Mouse (Mus musculus) stomach, embryonic 15.5 days (tissue): ENCODE data around the gene Zfand4. TPM values are rescaled to one million over a fixed set of nuclear protein-coding genes. Genes with fewer than 3 reads are reported as not detected.
"Not testable (repeated sequence)": the region's sequence is repeated elsewhere in the genome, so short reads cannot be mapped to it uniquely, and the experiment has no call there.

ENCODE experiments used
- ATAC-seq: fragments of 200-750 bp; cut with Nextera tagmentation; 2 replicates; pipeline ENCODE4 v1.8.0; 2017; ENCODE audit warnings: low read depth, moderate number of reproducible peaks, moderate TSS enrichment; ENCODE audit not compliant: insufficient read depth, low FRiP score
- H3K27ac ChIP-seq: fragments of 300-500 bp; sonication (generic); 2 replicates; pipeline ENCODE4 v1.5.1; 2015; ENCODE audit warnings: mild to moderate bottlenecking, inconsistent platforms
- H3K27me3 ChIP-seq: fragments of 300-500 bp; sonication (generic); replicated peaks from 2 replicates; pipeline ENCODE4 v1.6.1; 2015; ENCODE audit warnings: inconsistent platforms
- H3K36me3 ChIP-seq: fragments of 300-500 bp; sonication (generic); 2 replicates; pipeline ENCODE4 v1.6.1; 2015; ENCODE audit warnings: inconsistent platforms
- H3K4me1 ChIP-seq: fragments of 300-500 bp; sonication (generic); 2 replicates; pipeline ENCODE4 v1.6.1; 2015; ENCODE audit warnings: inconsistent platforms
- H3K4me2 ChIP-seq: fragments of 300-500 bp; sonication (generic); 2 replicates; pipeline ENCODE4 v1.6.1; 2015; ENCODE audit warnings: mild to moderate bottlenecking, inconsistent platforms
- H3K4me3 ChIP-seq: fragments of 300-500 bp; sonication (generic); replicated peaks from 2 replicates; pipeline ENCODE4 v1.5.1; 2015; ENCODE audit warnings: inconsistent platforms
- H3K9ac ChIP-seq: fragments of 300-500 bp; sonication (generic); 2 replicates; pipeline ENCODE4 v1.6.1; 2015; ENCODE audit warnings: inconsistent platforms
- H3K9me3 ChIP-seq: fragments of 300-500 bp; sonication (generic); 2 replicates; pipeline ENCODE4 v1.6.1; 2016; ENCODE audit warnings: inconsistent platforms
- WGBS: fragments of 180-500 bp; shearing (Covaris S2); methylation state at CpG from one replicate; pipeline ENCODE4 v1.1.7; 2015; 5-methylcytosine and 5-hydroxymethylcytosine counted together
- polyA plus RNA-seq: library from polyadenylated mRNA; unstranded; fragments of >200 nt; fragmentation: Nextera tagmentation; extraction: Ambion mirVana; gene quantifications from 2 replicates; pipeline ENCODE4 v1.2.1, GENCODE M21; 2015

Zfand4 gene
- polyA plus RNA-seq, 1 experiment from 2014 or later, result 5.1 TPM

- H3K27ac ChIP-seq, result no peak overlapping the region
- H3K4me1 ChIP-seq, result no peaks in the 10 kb centered on the region
- 88% methylated on average over 2 of the region's 2 CpGs for WGBS
- H3K9ac ChIP-seq, result no peak overlapping the region
- H3K36me3 ChIP-seq, result no peaks in the 10 kb centered on the region
- H3K27me3 ChIP-seq, result no peaks in the 10 kb centered on the region
- no peaks in the 10 kb centered on the region for H3K9me3 ChIP-seq
- H3K4me3 ChIP-seq, result no peak overlapping the region
- no peak overlapping the region for H3K4me2 ChIP-seq
- ATAC-seq, result no peak
Observed at GRCm38 (mm10) chr6:116331396-116331795, 67.4 kb downstream of the Zfand4 start.

- Histone ChIP-seq H3K4me2 (peak overlapping the region; percentile 62), H3K9ac (peak overlapping the region; percentile 83; the same call in 1 of the 2 replicates), H3K27me3 (no peaks in the 10 kb centered on the region), H3K36me3 (no peaks in the 10 kb centered on the region), H3K4me3 (peak overlapping the region; percentile 100), H3K9me3 (no peaks in the 10 kb centered on the region), H3K4me1 (no peaks in the 10 kb centered on the region), H3K27ac (no peak overlapping the region)
- ATAC-seq, result no peak
- WGBS, result 2% methylated on average over 7 of the region's 7 CpGs
Observed at GRCm38 (mm10) chr6:116337466-116337834, 73.4 kb downstream of the Zfand4 start.

- peak within 1 kb of the TSS; percentile 62 for H3K4me2 ChIP-seq
- H3K36me3 ChIP-seq, result no peaks in the 10 kb centered on the region
- under 1% methylated on average over 65 of the region's 75 CpGs for WGBS
- no peaks in the 10 kb centered on the region for H3K27me3 ChIP-seq
- H3K9me3 ChIP-seq, result no peaks in the 10 kb centered on the region
- H3K27ac ChIP-seq, result peak within 1 kb of the TSS; percentile 77
- H3K9ac ChIP-seq, result peak within 1 kb of the TSS; percentile 83
- no peaks in the 10 kb centered on the region for H3K4me1 ChIP-seq
- peak; percentile 97 for ATAC-seq
- H3K4me3 ChIP-seq, result peak within 1 kb of the TSS; percentile 100
Observed at GRCm38 (mm10) chr6:116337835-116338501, 73.9 kb downstream of the Zfand4 start, which contains the start of gene March8. TSS of gene March8 (plus strand) at chr6:116338024.

- Histone ChIP-seq H3K27ac (no peak overlapping the region), H3K4me2 (peak overlapping the region; percentile 62), H3K4me3 (peak overlapping the region; percentile 100), H3K9me3 (no peaks in the 10 kb centered on the region), H3K27me3 (no peaks in the 10 kb centered on the region), H3K9ac (peak overlapping the region; percentile 83; the same call in 1 of the 2 replicates), H3K4me1 (no peaks in the 10 kb centered on the region), H3K36me3 (no peaks in the 10 kb centered on the region)
- ATAC-seq, result no peak
- 7% methylated on average over 8 of the region's 8 CpGs for WGBS
Observed at GRCm38 (mm10) chr6:116338520-116338919, 74.5 kb downstream of the Zfand4 start.

GRCm38 (mm10) chr6:116339088-116339487, 75.1 kb downstream of the Zfand4 start:
- ATAC-seq, result no peak

GRCm38 (mm10) chr6:116340521-116340920, 76.5 kb downstream of the Zfand4 start:
- H3K4me1 ChIP-seq, result no peaks in the 10 kb centered on the region
- no peak overlapping the region for H3K27ac ChIP-seq
- no peak overlapping the region for H3K4me3 ChIP-seq
- no peak for ATAC-seq
- H3K9me3 ChIP-seq, result no peaks in the 10 kb centered on the region
- H3K36me3 ChIP-seq, result no peaks in the 10 kb centered on the region
- WGBS, result 95% methylated on average over 1 of the region's 1 CpGs
- no peak overlapping the region for H3K9ac ChIP-seq
- H3K4me2 ChIP-seq, result no peak overlapping the region
- no peaks in the 10 kb centered on the region for H3K27me3 ChIP-seq

More at GRCm38 (mm10) chr6:116339088-116339487, 75.1 kb downstream of the Zfand4 start:
- H3K9me3 ChIP-seq, result no peaks in the 10 kb centered on the region
- no peak overlapping the region for H3K27ac ChIP-seq
- no peaks in the 10 kb centered on the region for H3K4me1 ChIP-seq
- no peaks in the 10 kb centered on the region for H3K36me3 ChIP-seq
- no peaks in the 10 kb centered on the region for H3K27me3 ChIP-seq
- H3K4me3 ChIP-seq, result no peak overlapping the region
- peak overlapping the region; percentile 10; the same call in 1 of the 2 replicates for H3K4me2 ChIP-seq
- 78% methylated on average over 5 of the region's 5 CpGs for WGBS
- H3K9ac ChIP-seq, result no peak overlapping the region

GRCm38 (mm10) chr6:116347953-116348352, 83.9 kb downstream of the Zfand4 start:
- Histone ChIP-seq H3K27ac (no peak overlapping the region), H3K27me3 (no peaks in the 10 kb centered on the region), H3K9me3 (no peaks in the 10 kb centered on the region), H3K9ac (no peak overlapping the region), H3K36me3 (no peaks in the 10 kb centered on the region), H3K4me1 (no peaks in the 10 kb centered on the region), H3K4me2 (no peak overlapping the region), H3K4me3 (no peak overlapping the region)
- 74% methylated on average over 2 of the region's 2 CpGs for WGBS
- no peak for ATAC-seq

- Histone ChIP-seq H3K4me3 (no peak overlapping the region), H3K9me3 (no peaks in the 10 kb centered on the region), H3K9ac (no peak overlapping the region), H3K27ac (no peak overlapping the region), H3K4me2 (no peak overlapping the region), H3K36me3 (no peaks in the 10 kb centered on the region), H3K27me3 (no peaks in the 10 kb centered on the region), H3K4me1 (no peaks in the 10 kb centered on the region)
- WGBS, result 76% methylated on average over 3 of the region's 3 CpGs
- peak; percentile 91 for ATAC-seq
Observed at GRCm38 (mm10) chr6:116349997-116350396, 86.0 kb downstream of the Zfand4 start.

GRCm38 (mm10) chr6:116350643-116351042, 86.6 kb downstream of the Zfand4 start:
- H3K36me3 ChIP-seq, result no peaks in the 10 kb centered on the region
- H3K9ac ChIP-seq, result no peak overlapping the region
- no peaks in the 10 kb centered on the region for H3K9me3 ChIP-seq
- peak; percentile 92; the same call in 1 of the 2 replicates for ATAC-seq
- no peak overlapping the region for H3K4me2 ChIP-seq
- H3K4me3 ChIP-seq, result no peak overlapping the region
- 73% methylated on average over 6 of the region's 6 CpGs for WGBS
- no peak overlapping the region for H3K27ac ChIP-seq
- H3K27me3 ChIP-seq, result no peaks in the 10 kb centered on the region
- H3K4me1 ChIP-seq, result no peaks in the 10 kb centered on the region

GRCm38 (mm10) chr6:116351534-116351933, 87.5 kb downstream of the Zfand4 start:
- Histone ChIP-seq H3K36me3 (no peaks in the 10 kb centered on the region), H3K4me2 (no peak overlapping the region), H3K27ac (no peak overlapping the region), H3K9me3 (no peaks in the 10 kb centered on the region), H3K27me3 (no peaks in the 10 kb centered on the region), H3K4me3 (no peak overlapping the region), H3K9ac (no peak overlapping the region), H3K4me1 (no peaks in the 10 kb centered on the region)
- ATAC-seq, result no peak
- 75% methylated on average over 4 of the region's 4 CpGs for WGBS

- Histone ChIP-seq H3K4me2 (no peak overlapping the region), H3K4me1 (no peaks in the 10 kb centered on the region), H3K9ac (no peak overlapping the region), H3K27me3 (no peaks in the 10 kb centered on the region), H3K9me3 (no peaks in the 10 kb centered on the region), H3K36me3 (no peaks in the 10 kb centered on the region), H3K27ac (no peak overlapping the region), H3K4me3 (no peak overlapping the region)
- 79% methylated on average over 1 of the region's 1 CpGs for WGBS
- no peak for ATAC-seq
Observed at GRCm38 (mm10) chr6:116353428-116353827, 89.4 kb downstream of the Zfand4 start.

- H3K27me3 ChIP-seq, ATAC-seq, H3K4me3 ChIP-seq, H3K36me3 ChIP-seq, H3K4me2 ChIP-seq, H3K9me3 ChIP-seq, H3K4me1 ChIP-seq, H3K9ac ChIP-seq, H3K27ac ChIP-seq: not testable (repeated sequence)
- WGBS, result 69% methylated on average over 8 of the region's 8 CpGs
Observed at GRCm38 (mm10) chr6:116356311-116356947, 92.4 kb downstream of the Zfand4 start.
